Mouse (Mus musculus): ENCODE measurements around the gene Rasal1. TPM values are rescaled to one million over a fixed set of nuclear protein-coding genes. Genes with fewer than 3 reads are reported as not detected.

The Rasal1 gene
- polyA plus RNA-seq, 1 experiment from 2014 or later: not detected

Other genes starting within 250 kb of the Rasal1 start
- not detected in 3 replicates for gene Lhx5, start 217.1 kb upstream of the Rasal1 start, polyA plus RNA-seq (2018)
- gene Sdsl, start 176.0 kb upstream of the Rasal1 start, polyA plus RNA-seq (2018): not detected in 3 replicates
- gene Sds, start 172.3 kb upstream of the Rasal1 start, polyA plus RNA-seq (2018): not detected in 3 replicates
- 95.1 to 104 TPM (median 96.6 TPM) in 3 replicates for gene Plbd2, start 145.2 kb upstream of the Rasal1 start, polyA plus RNA-seq (2018)
- 25.5 to 66.8 TPM (median 27.4 TPM) in 3 replicates for gene Slc8b1, start 137.6 kb upstream of the Rasal1 start, polyA plus RNA-seq (2018)
- 36.3 to 96.0 TPM (median 65.2 TPM) in 3 replicates for gene Tpcn1, start 60.1 kb upstream of the Rasal1 start, polyA plus RNA-seq (2018)
- gene Iqcd, start 59.8 kb upstream of the Rasal1 start, polyA plus RNA-seq (2018): 0.37 to 0.52 TPM in 2 of 3 replicates, not detected in the other
- 4.5 to 4.9 TPM (median 4.8 TPM) in 3 replicates for gene Rita1, start 36.2 kb upstream of the Rasal1 start, polyA plus RNA-seq (2018)
- 21.7 to 39.1 TPM (median 25.0 TPM) in 3 replicates for gene Ddx54, start 36.1 kb upstream of the Rasal1 start, polyA plus RNA-seq (2018)
- gene Cfap73, start 14.6 kb upstream of the Rasal1 start, polyA plus RNA-seq (2018): not detected in 3 replicates
- 0.24 TPM in 1 of 3 replicates, not detected in the others for gene Dtx1, start 63.1 kb downstream of the Rasal1 start, polyA plus RNA-seq (2018)
- gene Oas2, start 101.0 kb downstream of the Rasal1 start, polyA plus RNA-seq (2018): 26.5 to 90.9 TPM (median 28.2 TPM) in 3 replicates
- 41.1 to 153 TPM (median 78.6 TPM) in 3 replicates for gene Oas3, start 128.8 kb downstream of the Rasal1 start, polyA plus RNA-seq (2018)
- gene Oas1e, start 146.7 kb downstream of the Rasal1 start, polyA plus RNA-seq (2018): not detected in 3 replicates
- 3.1 to 7.0 TPM (median 4.3 TPM) in 3 replicates for gene Oas1c, start 163.7 kb downstream of the Rasal1 start, polyA plus RNA-seq (2018)
- gene Oas1f, start 198.6 kb downstream of the Rasal1 start, polyA plus RNA-seq (2018): not detected in 3 replicates
- not detected in 3 replicates for gene Oas1h, start 212.6 kb downstream of the Rasal1 start, polyA plus RNA-seq (2018)
- gene Oas1g, start 238.8 kb downstream of the Rasal1 start, polyA plus RNA-seq (2018): 28.9 to 92.9 TPM (median 65.8 TPM) in 3 replicates

All from macrophage (primary cell).